In the genomic region with DNA sequence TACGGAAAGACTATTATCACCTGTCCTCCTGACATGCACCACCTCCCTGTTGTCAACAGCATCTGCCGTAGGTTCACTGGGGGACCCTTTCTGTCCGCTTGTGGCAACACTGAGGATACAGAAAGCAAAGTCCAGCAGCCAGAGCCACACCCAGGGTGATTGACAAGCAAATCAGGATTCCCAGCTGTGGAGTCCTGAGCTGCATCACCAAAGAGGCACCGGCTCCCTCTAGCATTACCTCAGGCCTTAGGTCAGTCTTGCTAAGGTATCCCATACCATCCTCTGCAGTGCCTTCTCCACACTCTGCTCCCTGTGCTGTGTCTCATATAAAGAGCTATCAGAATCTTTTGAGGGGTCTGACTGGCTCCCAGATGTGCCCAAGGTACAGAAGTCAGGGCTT, we compare ENCODE assay signal across 15 mouse cellular contexts.
"Had no signal": no experiment of that assay in that cellular context is flagged by ENCODE, and none has a peak within 500 bp of the region (broad histone marks: within the 10 kb centered on the region; RNA-seq: fewer than 3 reads in every experiment).

No protein-coding gene starts in this region.

- H3K9ac ChIP-seq: neural tube, embryonic 15.5 days; stomach, embryonic 15.5 days had no signal

- DNase-seq: retina, postnatal 1 day; right cerebral cortex, adult 18-20 months; right cerebral cortex, postnatal 14 days; right cerebral cortex, postnatal 25 days; right cerebral cortex, postnatal 4 days; spleen, adult 18-20 months; thymus, adult 18-20 months; thymus, adult 2 months; thymus, postnatal 14 days; thymus, postnatal 25 days; thymus, postnatal 36 days; thymus, postnatal 4 days had no signal

- H3K4me2 ChIP-seq: neural tube, embryonic 15.5 days; stomach, embryonic 15.5 days had no signal

- H3K27ac ChIP-seq: neural tube, embryonic 15.5 days; stomach, embryonic 15.5 days; stomach, postnatal 0 days had no signal

- H3K27me3 ChIP-seq: neural tube, embryonic 15.5 days; stomach, embryonic 15.5 days had no signal

- H3K36me3 ChIP-seq: neural tube, embryonic 15.5 days; stomach, embryonic 15.5 days had no signal

- H3K9me3 ChIP-seq: neural tube, embryonic 15.5 days; stomach, embryonic 15.5 days had no signal

- H3K4me1 ChIP-seq: neural tube, embryonic 15.5 days had no signal

- H3K4me3 ChIP-seq: neural tube, embryonic 15.5 days; stomach, embryonic 15.5 days had no signal
